Mouse (Mus musculus): ENCODE results near the gene A4gnt.

Gene A4gnt

DNA sequence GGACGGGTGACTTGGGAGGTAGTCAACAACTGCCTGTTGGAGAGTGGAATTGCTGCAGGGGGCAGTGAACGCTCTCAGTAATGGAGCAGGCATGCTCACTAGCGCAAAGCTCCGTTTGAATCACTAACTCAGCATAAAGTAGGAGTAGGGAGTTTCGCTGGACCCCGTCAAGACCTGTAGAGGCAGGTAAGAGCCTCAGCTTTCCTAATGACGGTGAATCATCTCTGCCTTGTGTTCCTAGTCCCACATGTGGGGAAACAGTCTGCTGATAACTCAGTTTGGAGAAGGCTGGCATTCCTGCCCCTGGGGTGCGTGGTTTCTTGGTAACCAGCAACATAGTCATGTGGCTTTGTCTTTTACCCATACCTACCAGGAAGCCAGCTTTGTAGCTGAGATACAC lies 20.0 kb downstream of the A4gnt start:
- DNase-seq (ENCODE audit: low read depth, low spot score): no peak

GRCm38 (mm10) chr9:99636776-99637175 lies 24.5 kb downstream of the A4gnt start:
- DNase-seq (ENCODE audit: low read depth, low spot score): no peak

- no peak for DNase-seq (ENCODE audit: low read depth, low spot score)
Observed at GRCm38 (mm10) chr9:99637227-99637626, 24.9 kb downstream of the A4gnt start.

DNA sequence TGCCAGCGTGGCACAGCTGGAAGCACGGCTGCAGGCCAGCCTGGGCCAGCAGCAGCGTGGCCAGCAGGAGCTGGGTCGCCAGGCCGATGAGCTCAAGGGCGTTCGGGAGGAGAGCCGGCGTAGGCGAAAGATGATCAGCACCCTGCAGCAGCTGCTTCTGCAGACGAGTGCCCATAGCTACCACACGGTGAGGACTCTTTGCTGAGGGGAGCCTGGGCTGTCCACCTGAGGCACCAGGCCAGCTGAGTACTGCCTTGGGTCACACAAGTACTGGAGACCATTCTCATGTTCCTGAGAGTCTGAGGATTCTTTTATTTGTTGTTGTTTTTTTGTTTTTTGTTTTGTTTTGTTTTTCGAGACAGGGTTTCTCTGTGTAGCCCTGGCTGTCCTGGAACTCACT lies 25.4 kb downstream of the A4gnt start:
- no peak for DNase-seq (ENCODE audit: low read depth, low spot score)

GRCm38 (mm10) chr9:99639957-99640356 lies 27.7 kb downstream of the A4gnt start:
- DNase-seq (ENCODE audit: low read depth, low spot score): no peak

DNA sequence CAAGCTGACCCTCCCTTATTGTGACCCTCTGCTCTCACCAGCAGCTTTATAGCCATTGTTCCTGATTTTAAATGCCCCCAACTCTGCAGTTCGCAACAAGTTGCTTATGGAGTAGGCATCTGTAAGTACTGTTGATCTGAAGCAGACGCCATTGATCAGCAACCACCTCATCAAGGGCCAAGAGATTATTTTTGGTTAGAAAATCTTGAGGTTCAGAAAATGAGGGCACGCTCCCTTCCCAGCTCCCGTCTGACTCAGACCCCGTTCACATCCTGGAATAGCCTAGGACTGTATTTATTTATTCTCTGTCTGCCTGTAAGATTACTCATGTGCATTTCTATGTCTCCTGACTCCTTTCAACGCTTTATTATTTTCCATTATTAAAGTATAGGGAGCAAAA lies 33.1 kb downstream of the A4gnt start:
- DNase-seq (ENCODE audit: low read depth, low spot score): no peak

DNA sequence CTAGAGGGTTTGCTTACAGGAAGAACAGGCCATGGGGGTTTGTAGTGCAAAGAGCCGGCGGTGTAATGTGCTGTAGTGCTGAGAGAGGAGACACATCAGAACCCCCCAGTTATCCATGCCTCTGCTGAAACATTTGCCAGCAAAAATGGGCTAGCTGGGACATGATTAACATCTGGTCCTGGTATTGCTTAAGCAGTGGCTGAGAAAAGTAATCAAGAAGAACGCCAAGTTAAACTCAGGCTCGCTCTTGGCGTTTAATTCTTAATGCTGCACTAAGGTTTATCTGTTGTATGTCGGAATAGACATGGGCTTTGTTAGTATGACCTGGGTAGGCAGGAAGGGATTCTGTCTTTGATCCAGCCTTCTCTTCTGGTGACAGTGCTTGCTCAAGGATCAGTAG lies 33.8 kb downstream of the A4gnt start:
- DNase-seq (ENCODE audit: low read depth, low spot score): no peak

DNA sequence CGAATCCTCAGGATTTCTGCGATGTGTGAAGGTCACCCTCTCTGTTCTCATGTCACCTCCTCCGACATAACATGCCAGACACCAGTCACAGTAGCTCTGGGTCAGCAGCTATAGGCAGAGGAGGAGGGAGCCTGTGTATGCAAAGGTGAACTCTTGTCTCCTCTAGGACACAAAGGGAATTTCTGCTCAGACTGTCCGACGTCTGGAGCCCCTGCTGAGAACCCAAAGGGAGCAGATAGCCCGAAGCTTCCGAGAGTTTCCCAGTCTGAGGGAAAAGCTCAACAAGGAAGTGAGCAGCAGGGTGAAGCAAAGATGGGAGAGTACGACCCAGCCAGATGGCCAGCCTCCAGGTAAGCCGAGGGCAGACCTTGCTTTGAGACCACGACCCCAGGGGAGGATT lies 48.5 kb downstream of the A4gnt start:
- no peak for DNase-seq (ENCODE audit: low read depth, low spot score)

DNA sequence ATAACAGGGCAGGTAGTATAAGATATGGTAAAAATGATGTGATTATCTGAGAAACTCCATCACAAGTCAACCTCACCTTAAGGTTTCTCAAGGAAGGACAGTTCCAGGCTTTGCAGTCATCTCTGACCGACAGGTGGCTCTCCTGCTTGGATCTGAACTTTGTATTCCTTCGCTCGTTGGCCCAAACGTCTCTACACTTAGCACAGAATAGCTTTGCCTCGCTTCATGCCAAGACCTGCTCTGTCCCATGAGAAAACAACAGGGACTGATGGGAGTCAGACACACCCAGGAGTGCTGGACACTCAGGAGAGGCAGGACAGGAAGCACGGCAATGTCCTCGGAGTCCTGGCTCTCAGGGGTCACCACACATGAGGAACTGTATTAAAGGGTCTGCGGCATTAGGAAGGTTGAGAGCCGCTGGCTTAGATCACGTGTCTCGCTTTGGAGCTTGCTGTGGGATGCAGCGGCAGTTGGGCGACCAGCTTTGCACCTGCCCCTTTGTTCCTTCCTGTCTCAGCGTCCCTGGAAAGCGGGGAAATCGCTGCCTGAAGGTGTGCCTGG lies 49.4 kb downstream of the A4gnt start:
- no peak for DNase-seq (ENCODE audit: low read depth, low spot score)

DNA sequence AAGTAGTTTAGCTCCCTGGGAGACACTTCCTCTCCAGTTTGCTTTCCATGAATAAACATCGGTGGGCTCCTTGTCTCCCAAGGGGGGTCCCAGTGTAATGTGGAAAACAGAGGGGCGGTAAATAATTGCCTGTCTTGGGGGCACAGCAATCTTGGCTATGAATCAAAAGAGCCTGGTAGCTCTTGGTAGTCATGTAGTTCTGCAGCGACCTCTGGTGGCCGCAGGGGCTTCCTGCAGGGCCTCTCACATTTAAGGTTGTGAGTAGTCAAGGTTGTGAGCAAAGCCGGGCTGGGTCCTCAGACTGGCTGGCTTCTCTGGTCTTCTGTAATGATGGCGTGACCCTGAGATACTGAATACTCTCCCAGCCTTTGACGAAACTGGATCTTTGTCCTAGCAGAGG lies 50.1 kb downstream of the A4gnt start:
- DNase-seq (ENCODE audit: low read depth, low spot score): peak; percentile 61

GRCm38 (mm10) chr9:99662887-99663286 lies 50.6 kb downstream of the A4gnt start:
- DNase-seq (ENCODE audit: low read depth, low spot score): no peak

DNA sequence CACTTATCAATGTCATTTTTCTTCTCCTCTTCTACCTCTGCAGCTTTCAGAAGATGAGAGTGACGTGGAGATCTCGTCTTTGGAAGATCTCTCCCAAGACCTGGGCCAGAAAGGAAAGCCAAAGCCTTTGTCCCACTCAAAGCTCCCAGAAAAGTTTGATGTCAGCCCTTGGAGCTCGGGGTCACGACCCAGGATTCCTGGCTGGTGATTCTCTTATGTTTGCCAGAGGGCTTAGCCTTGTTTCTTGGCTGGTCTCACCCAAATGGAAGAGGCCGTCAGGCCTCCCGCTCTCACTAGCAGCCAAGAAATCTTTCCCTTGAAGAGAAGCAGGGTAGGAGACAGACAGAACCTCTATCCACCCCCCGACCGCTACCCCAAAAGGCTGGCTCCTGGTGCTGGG lies 55.3 kb downstream of the A4gnt start:
- DNase-seq (ENCODE audit: low read depth, low spot score): no peak

GRCm38 (mm10) chr9:99671603-99672002 lies 59.3 kb downstream of the A4gnt start:
- no peak for DNase-seq (ENCODE audit: low read depth, low spot score)
